Mouse (Mus musculus): ENCODE results near the gene Ehbp1l1. TPM values are rescaled to one million over a fixed set of nuclear protein-coding genes. Genes with fewer than 3 reads are reported as not detected.

Gene Ehbp1l1
- total and polyA plus RNA-seq, 3 experiments, result 30.4 to 62.6 (median 57.0) TPM

- in situ Hi-C loops (cut with MboI; ENCODE audit: low pct_ligation_motif_present, low pct_unique_long_range_greater_than_20kb, low sequenced_read_pairs), result loop anchor here (5.0 kb wide), 1 partner anchor 67 kb away; the partner anchor contains the start of gene Scyl1
- Histone ChIP-seq H3K27ac (ENCODE audit: insufficient read depth, low read depth) (no peak overlapping the region), H3K4me3 (replicated peaks in 1 of 3; ENCODE audit: low read depth in 2 of 3, low read length in 2 of 3, poor library complexity in 1 of 3) (no peak overlapping the region), H3K27me3 (replicated peaks) (no peaks in the 10 kb centered on the region), H3K4me1 (ENCODE audit: control insufficient read depth in 1 of 2, insufficient read depth in 2 of 2) (peaks cover 0 to 16% of the 10 kb centered on the region in 2 experiments; a peak in 2 of 4 replicates), H3K9me3 (replicated peaks; ENCODE audit: low read length) (no peaks in the 10 kb centered on the region), H3K4me2 (ENCODE audit: insufficient read depth, low read depth, poor library complexity, severe bottlenecking) (no peak overlapping the region), H3K36me3 (replicated peaks in 1 of 2; ENCODE audit: control insufficient read depth in 1 of 2, insufficient read depth in 1 of 2, low read length in 1 of 2) (peaks cover 59 to 91% of the 10 kb centered on the region in 2 experiments), H3K9ac (ENCODE audit: insufficient read depth, low read depth) (no peak overlapping the region), H3K79me2 (replicated peaks; ENCODE audit: control insufficient read depth, extremely low read depth, insufficient read depth, poor library complexity, severe bottlenecking) (no peaks in the 10 kb centered on the region)
- no peak for DNase-seq (ENCODE audit: extremely low read depth)
- TF ChIP-seq PAX5 (IDR thresholded peaks at IDR 0.05; ENCODE audit: low read length) (no peak), ETS1 (conservative IDR thresholded peaks at IDR 0.05; ENCODE audit: low read depth, low read length) (no peak), POLR2A (IDR thresholded peaks at IDR 0.05; ENCODE audit: low read depth, low read length) (peak; percentile 13; the same call in 1 of the 2 replicates), CTCF (conservative IDR thresholded peaks at IDR 0.05 in 1 of 2, IDR thresholded peaks at IDR 0.05 in 1 of 2; ENCODE audit: low read depth in 2 of 2, low read length in 2 of 2) (no peak), USF1 (IDR thresholded peaks at IDR 0.05; ENCODE audit: low read depth, low read length) (no peak), NELFE (IDR thresholded peaks at IDR 0.05; ENCODE audit: low read depth, low read length) (no peak)
- dilution Hi-C loops (cut with MboI; ENCODE audit: extremely low pct_ligation_motif_present, extremely low pct_unique_long_range_greater_than_20kb, low sequenced_read_pairs), result no loop called here
These were observed 21.1 kb downstream of the Ehbp1l1 start for GRCm38 (mm10) chr19:5704801-5705571.

- peaks cover 0 to 16% of the 10 kb centered on the region in 2 experiments; a peak in 2 of 4 replicates for H3K4me1 ChIP-seq (ENCODE audit: control insufficient read depth in 1 of 2, insufficient read depth in 2 of 2)
These were observed 21.8 kb downstream of the Ehbp1l1 start, which contains the start of gene Kcnk7 for GRCm38 (mm10) chr19:5704163-5704800. TSS of gene Kcnk7 (plus strand) at chr19:5704367.

More at GRCm38 (mm10) chr19:5704163-5704800, 21.8 kb downstream of the Ehbp1l1 start, which contains the start of gene Kcnk7:
- H3K9ac ChIP-seq (ENCODE audit: insufficient read depth, low read depth), result no peak within 1 kb of the TSS
- H3K27me3 ChIP-seq (replicated peaks), result no peaks in the 10 kb centered on the region
- no peak for DNase-seq (ENCODE audit: extremely low read depth)
- no peak within 1 kb of the TSS for H3K4me2 ChIP-seq (ENCODE audit: insufficient read depth, low read depth, poor library complexity, severe bottlenecking)
- H3K79me2 ChIP-seq (replicated peaks; ENCODE audit: control insufficient read depth, extremely low read depth, insufficient read depth, poor library complexity, severe bottlenecking), result no peaks in the 10 kb centered on the region
- no peak for TF ChIP-seq TBP (conservative IDR thresholded peaks at IDR 0.05; ENCODE audit: low read depth, low read length)
- TF ChIP-seq CTCF (conservative IDR thresholded peaks at IDR 0.05 in 1 of 2, IDR thresholded peaks at IDR 0.05 in 1 of 2; ENCODE audit: low read depth in 2 of 2, low read length in 2 of 2), result no peak
- no peak for TF ChIP-seq MXI1 (IDR thresholded peaks at IDR 0.05; ENCODE audit: low read depth, low read length)
- no peak for TF ChIP-seq MYC (IDR thresholded peaks at IDR 0.05; ENCODE audit: low read depth, low read length)
- no peak for TF ChIP-seq MEF2A (IDR thresholded peaks at IDR 0.05; ENCODE audit: borderline replicate concordance, low read depth, low read length)
- no peak for TF ChIP-seq GABPA (IDR thresholded peaks at IDR 0.05; ENCODE audit: insufficient replicate concordance, low read depth, low read length)
- no peak for TF ChIP-seq ELF1 (IDR thresholded peaks at IDR 0.05; ENCODE audit: low read depth, low read length)
- no peak for TF ChIP-seq ZMIZ1 (IDR thresholded peaks at IDR 0.05; ENCODE audit: low read depth, low read length)
- no peak for TF ChIP-seq RCOR1 (conservative IDR thresholded peaks at IDR 0.05; ENCODE audit: low read depth, low read length)
- TF ChIP-seq SMC3 (IDR thresholded peaks at IDR 0.05; ENCODE audit: low read depth, low read length), result no peak
- no peak for TF ChIP-seq ZC3H11A (IDR thresholded peaks at IDR 0.05; ENCODE audit: low read depth, low read length)
- TF ChIP-seq EP300 (IDR thresholded peaks at IDR 0.05; ENCODE audit: low read length), result no peak
- TF ChIP-seq CHD1 (IDR thresholded peaks at IDR 0.05; ENCODE audit: low read depth, low read length), result no peak
- no peak for TF ChIP-seq SIN3A (IDR thresholded peaks at IDR 0.05; ENCODE audit: low read length)
- H3K36me3 ChIP-seq (replicated peaks in 1 of 2; ENCODE audit: control insufficient read depth in 1 of 2, insufficient read depth in 1 of 2, low read length in 1 of 2), result peaks cover 62 to 94% of the 10 kb centered on the region in 2 experiments
- in situ Hi-C loops (cut with MboI; ENCODE audit: low pct_ligation_motif_present, low pct_unique_long_range_greater_than_20kb, low sequenced_read_pairs), result no loop called here
- H3K4me3 ChIP-seq (replicated peaks in 1 of 3; ENCODE audit: low read depth in 2 of 3, low read length in 2 of 3, poor library complexity in 1 of 3), result no peak within 1 kb of the TSS
- dilution Hi-C loops (cut with MboI; ENCODE audit: extremely low pct_ligation_motif_present, extremely low pct_unique_long_range_greater_than_20kb, low sequenced_read_pairs), result no loop called here
- H3K27ac ChIP-seq (ENCODE audit: insufficient read depth, low read depth), result no peak within 1 kb of the TSS
- H3K9me3 ChIP-seq (replicated peaks; ENCODE audit: low read length), result no peaks in the 10 kb centered on the region
